Mouse (Mus musculus) naive thymus-derived CD4-positive, alpha-beta T cell, adult 2 months (primary cell): Measurements from ENCODE around the gene Nav1.

Source experiments
- DNase-seq: peaks from one replicate; pipeline ENCODE4 v3.0.0-alpha.2; 2011; ENCODE audit warnings: low read depth

Gene Nav1

GRCm38 (mm10) chr1:135581001-135581400, 26.1 kb downstream of the Nav1 start:
- DNase-seq: no peak

GRCm38 (mm10) chr1:135579111-135579510, 28.0 kb downstream of the Nav1 start:
- DNase-seq: no peak

- DNase-seq: no peak
These were observed 29.3 kb downstream of the Nav1 start for GRCm38 (mm10) chr1:135577793-135578192.

GRCm38 (mm10) chr1:135575393-135575792, 31.7 kb downstream of the Nav1 start:
- DNase-seq: no peak

- DNase-seq: no peak
These were observed 32.5 kb downstream of the Nav1 start for GRCm38 (mm10) chr1:135574451-135575208.

GRCm38 (mm10) chr1:135572139-135572892, 34.8 kb downstream of the Nav1 start:
- DNase-seq: no peak

GRCm38 (mm10) chr1:135568087-135568486, 39.0 kb downstream of the Nav1 start:
- no peak for DNase-seq

- DNase-seq: no peak
These were observed 40.5 kb downstream of the Nav1 start for GRCm38 (mm10) chr1:135566611-135567010.

GRCm38 (mm10) chr1:135565775-135566174, 41.3 kb downstream of the Nav1 start:
- DNase-seq: no peak

GRCm38 (mm10) chr1:135564660-135565519, 42.2 kb downstream of the Nav1 start:
- DNase-seq: no peak

- DNase-seq: no peak
These were observed 43.2 kb downstream of the Nav1 start for GRCm38 (mm10) chr1:135563781-135564414.

GRCm38 (mm10) chr1:135562982-135563650, 44.0 kb downstream of the Nav1 start:
- DNase-seq: no peak

- no peak for DNase-seq
These were observed 45.0 kb downstream of the Nav1 start for GRCm38 (mm10) chr1:135562115-135562514.

- DNase-seq: no peak
These were observed 45.8 kb downstream of the Nav1 start for GRCm38 (mm10) chr1:135561282-135561681.

- no peak for DNase-seq
These were observed 49.1 kb downstream of the Nav1 start for GRCm38 (mm10) chr1:135557976-135558375.

GRCm38 (mm10) chr1:135555885-135556284, 51.2 kb downstream of the Nav1 start:
- DNase-seq: no peak

GRCm38 (mm10) chr1:135554632-135555260, 52.3 kb downstream of the Nav1 start:
- no peak for DNase-seq

- DNase-seq: no peak
These were observed 53.5 kb downstream of the Nav1 start for GRCm38 (mm10) chr1:135553615-135554014.

GRCm38 (mm10) chr1:135553154-135553553, 53.9 kb downstream of the Nav1 start:
- no peak for DNase-seq

GRCm38 (mm10) chr1:135550886-135551285, 56.2 kb downstream of the Nav1 start:
- DNase-seq: no peak

GRCm38 (mm10) chr1:135548750-135549149, 58.3 kb downstream of the Nav1 start:
- no peak for DNase-seq
